Mouse (Mus musculus) heart, postnatal 0 days (tissue): Measurements from ENCODE around the gene Dapk3.

Source experiments
- CTCF ChIP-seq: IDR thresholded peaks from 2 replicates; pipeline ENCODE4 v1.5.1; 2016; ENCODE audit warnings: antibody characterized with exemption, control low read depth, low read depth
- EP300 ChIP-seq: IDR thresholded peaks from 2 replicates; pipeline ENCODE4 v1.6.1; 2016; ENCODE audit warnings: antibody characterized with exemption, low read depth

GRCm38 (mm10) chr10:81230438-81231332 lies 47.9 kb downstream of the Dapk3 start, which contains the start of gene Atcay:
- TF ChIP-seq CTCF (peak; percentile 42), EP300 (no peak)
